Mouse (Mus musculus) forebrain, embryonic 12.5 days (tissue): ENCODE results near the gene Rpl7l1. TPM values are rescaled to one million over a fixed set of nuclear protein-coding genes. Genes with fewer than 3 reads are reported as not detected.

Experiments used
- ATAC-seq: fragments of 200-750 bp; cut with Nextera tagmentation; 2 replicates; pipeline ENCODE4 v1.8.0; 2017; ENCODE audit warnings: moderate TSS enrichment; ENCODE audit not compliant: low FRiP score
- H3K27ac ChIP-seq: fragments of 300-500 bp; sonication (generic); 2 replicates; pipeline ENCODE4 v1.5.1; 2016; ENCODE audit warnings: mild to moderate bottlenecking
- H3K27me3 ChIP-seq: fragments of 300-500 bp; sonication (generic); 2 replicates; pipeline ENCODE4 v1.6.1; 2016; ENCODE audit warnings: mild to moderate bottlenecking
- H3K36me3 ChIP-seq: fragments of 300-500 bp; sonication (generic); replicated peaks from 2 replicates; pipeline ENCODE4 v1.6.1; 2016; ENCODE audit warnings: mild to moderate bottlenecking
- H3K4me1 ChIP-seq: fragments of 300-500 bp; sonication (generic); 2 replicates; pipeline ENCODE4 v1.6.1; 2016
- H3K4me2 ChIP-seq: fragments of 300-500 bp; sonication (generic); 2 replicates; pipeline ENCODE4 v1.6.1; 2016; ENCODE audit warnings: mild to moderate bottlenecking, moderate library complexity
- H3K4me3 ChIP-seq: fragments of 300-500 bp; sonication (generic); replicated peaks from 2 replicates; pipeline ENCODE4 v1.5.1; 2016; ENCODE audit warnings: mild to moderate bottlenecking
- H3K9ac ChIP-seq: fragments of 300-500 bp; sonication (generic); 2 replicates; pipeline ENCODE4 v1.6.1; 2016; ENCODE audit warnings: mild to moderate bottlenecking
- H3K9me3 ChIP-seq: fragments of 300-500 bp; sonication (generic); 2 replicates; pipeline ENCODE4 v1.6.1; 2016
- WGBS: fragments of 180-500 bp; shearing (Covaris S2); methylation state at CpG from one replicate; pipeline ENCODE4 v1.1.7; 2016; 5-methylcytosine and 5-hydroxymethylcytosine counted together
- polyA plus RNA-seq: library from polyadenylated mRNA; unstranded; fragments of >200 nt; fragmentation: Nextera tagmentation; extraction: Ambion mirVana; gene quantifications from 2 replicates; pipeline ENCODE4 v1.2.1, GENCODE M21; 2016

The Rpl7l1 gene
- polyA plus RNA-seq, 1 experiment from 2014 or later: 154 TPM

DNA sequence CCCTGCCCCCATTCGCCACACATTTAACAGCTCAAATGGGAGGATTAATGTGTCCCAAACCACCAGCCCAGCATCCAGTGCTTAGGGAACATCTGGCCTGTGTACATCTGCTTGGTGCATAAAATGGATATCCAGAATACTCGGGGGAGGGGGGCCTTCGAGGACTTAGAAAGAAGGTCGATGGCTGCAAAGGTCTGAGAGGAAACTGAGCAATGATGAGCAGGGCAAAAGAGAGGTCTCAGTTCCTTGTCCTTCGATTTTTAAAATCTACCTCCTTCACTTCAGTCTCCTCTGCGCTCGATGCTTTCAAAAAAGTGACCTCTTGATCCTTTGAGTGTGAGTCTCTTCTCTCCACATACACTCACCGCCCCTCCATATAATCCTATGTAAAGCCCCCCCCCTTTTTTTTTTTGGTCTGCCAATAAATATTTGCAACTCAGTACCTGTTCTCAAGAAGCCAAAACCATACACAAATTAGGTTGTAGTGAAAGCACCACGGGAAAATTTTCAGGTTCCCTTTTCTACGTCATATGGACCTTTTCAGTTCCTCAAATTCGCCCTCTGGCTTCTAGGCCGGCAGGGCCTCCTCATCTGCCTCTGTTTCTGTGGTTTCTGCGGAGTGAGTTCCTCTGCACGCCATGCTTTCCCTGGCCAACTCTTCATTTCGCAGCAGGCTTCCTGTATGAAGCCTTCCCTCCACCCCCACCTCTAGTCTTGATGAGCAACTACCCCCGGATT is 31.2 kb downstream of the Rpl7l1 start:
- Histone ChIP-seq H3K27me3 (0 out of 2 replicates have a peak, but pooled peaks cover 6% of the 10 kb centered on the region), H3K9me3 (no peaks in the 10 kb centered on the region), H3K4me1 (peaks cover 20% of the 10 kb centered on the region), H3K27ac (peak overlapping the region; percentile 89), H3K4me2 (peak overlapping the region; percentile 75), H3K9ac (peak overlapping the region; percentile 71), H3K4me3 (peak overlapping the region; percentile 82), H3K36me3 (peaks cover 10% of the 10 kb centered on the region)
- no peak for ATAC-seq
- WGBS: 31% methylated on average over 16 of the region's 16 CpGs

DNA sequence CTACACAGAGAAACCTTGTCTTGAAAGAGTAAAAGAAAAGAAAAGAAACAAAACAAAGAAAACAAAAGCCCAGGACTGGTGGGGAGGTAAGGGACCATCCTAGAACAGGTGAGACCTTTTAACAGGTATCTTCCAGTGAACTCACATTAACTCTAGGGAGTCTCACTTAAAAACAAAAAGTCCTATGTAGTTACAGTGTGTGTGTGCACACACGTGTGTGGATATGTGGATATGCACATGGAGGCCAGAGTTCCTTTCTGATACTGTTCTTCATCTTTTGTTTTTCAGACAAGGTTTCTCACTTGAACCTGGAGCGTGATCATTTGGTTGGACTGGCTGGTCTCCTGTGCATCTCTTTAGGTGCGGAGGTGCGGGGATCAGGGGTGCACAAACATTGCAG is 31.9 kb downstream of the Rpl7l1 start:
- Histone ChIP-seq H3K9me3 (no peaks in the 10 kb centered on the region), H3K27me3 (0 out of 2 replicates have a peak, but pooled peaks cover 6% of the 10 kb centered on the region), H3K9ac (no peak overlapping the region), H3K27ac (no peak overlapping the region), H3K36me3 (peaks cover 17% of the 10 kb centered on the region), H3K4me3 (peak overlapping the region; percentile 82; the same call in 1 of the 2 replicates), H3K4me2 (peak overlapping the region; percentile 75), H3K4me1 (peaks cover 20% of the 10 kb centered on the region)
- WGBS: 91% methylated on average over 4 of the region's 4 CpGs
- ATAC-seq: no peak

DNA sequence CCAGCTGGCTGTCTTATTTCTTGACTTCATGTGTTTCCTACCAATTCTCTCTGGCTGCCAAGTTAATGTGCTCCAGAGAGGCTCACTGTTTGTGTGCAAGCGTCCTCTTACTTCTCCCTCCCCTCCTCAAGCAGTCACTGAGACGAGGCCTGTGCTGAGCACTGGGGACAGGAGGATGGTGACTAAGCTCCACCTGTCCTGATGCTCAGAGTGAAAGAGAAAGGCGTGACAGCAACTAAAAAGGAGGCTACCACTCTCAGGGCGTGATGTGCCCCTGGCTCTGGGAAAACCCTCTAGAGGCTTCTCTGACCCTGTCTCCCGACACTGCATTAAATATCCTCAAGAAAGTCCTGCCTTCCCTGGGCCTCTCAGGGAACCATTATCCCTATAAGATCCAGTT is 33.2 kb downstream of the Rpl7l1 start:
- Histone ChIP-seq H3K27me3 (0 out of 2 replicates have a peak, but pooled peaks cover 6% of the 10 kb centered on the region), H3K36me3 (peaks cover 21% of the 10 kb centered on the region), H3K4me1 (peaks cover 20% of the 10 kb centered on the region), H3K27ac (no peak overlapping the region), H3K9me3 (no peaks in the 10 kb centered on the region), H3K9ac (no peak overlapping the region), H3K4me3 (no peak overlapping the region), H3K4me2 (no peak overlapping the region)
- 92% methylated on average over 5 of the region's 5 CpGs for WGBS
- no peak for ATAC-seq

DNA sequence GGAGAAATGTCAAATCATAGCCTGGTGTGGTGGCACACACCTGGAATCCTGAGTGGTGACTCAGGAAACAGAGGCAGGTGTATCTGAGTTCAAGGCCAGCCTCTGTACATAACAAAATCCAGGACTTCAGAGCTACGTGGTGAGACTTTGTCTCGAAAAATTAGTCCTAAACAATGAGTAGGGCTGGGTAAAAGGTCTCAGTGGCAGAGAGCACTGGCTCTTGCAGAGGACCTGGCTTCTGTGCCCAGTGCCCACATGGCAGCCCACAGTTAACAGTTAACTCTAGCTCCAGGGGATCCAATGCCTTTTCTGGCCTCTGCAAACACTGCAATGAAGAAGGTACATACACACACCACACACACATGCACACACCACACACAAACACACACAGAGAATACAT is 34.7 kb downstream of the Rpl7l1 start:
- H3K27me3 ChIP-seq: no peaks in the 10 kb centered on the region
- H3K36me3 ChIP-seq: peaks cover 36% of the 10 kb centered on the region
- 93% methylated on average over 2 of the region's 2 CpGs for WGBS
- no peak for ATAC-seq
- H3K9me3 ChIP-seq: no peaks in the 10 kb centered on the region
- no peak overlapping the region for H3K27ac ChIP-seq
- H3K9ac ChIP-seq: no peak overlapping the region
- no peak overlapping the region for H3K4me3 ChIP-seq
- H3K4me1 ChIP-seq: peaks cover 20% of the 10 kb centered on the region
- H3K4me2 ChIP-seq: no peak overlapping the region

DNA sequence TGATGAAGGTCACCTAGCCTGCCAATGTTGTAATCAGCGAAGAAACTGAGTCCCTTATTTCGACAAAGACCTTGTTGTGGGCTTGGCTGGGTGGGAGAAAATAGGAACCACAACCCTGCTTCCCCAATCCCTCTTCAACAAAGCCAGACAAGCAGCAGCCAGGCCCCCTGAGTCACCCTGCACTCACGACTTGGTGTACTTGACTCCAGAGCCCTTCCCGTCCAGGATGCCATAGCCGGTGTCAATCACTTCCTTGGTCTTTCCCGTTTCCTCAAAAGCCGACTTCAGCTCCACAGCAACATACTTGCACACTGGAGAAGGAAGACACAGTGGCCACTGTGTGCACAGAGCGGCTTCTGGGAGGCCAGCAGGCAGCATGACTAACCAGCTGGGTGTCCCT is 35.2 kb downstream of the Rpl7l1 start:
- Histone ChIP-seq H3K4me1 (peaks cover 15% of the 10 kb centered on the region), H3K4me3 (no peak overlapping the region), H3K9me3 (no peaks in the 10 kb centered on the region), H3K36me3 (peaks cover 42% of the 10 kb centered on the region), H3K9ac (no peak overlapping the region), H3K27me3 (no peaks in the 10 kb centered on the region), H3K27ac (no peak overlapping the region), H3K4me2 (no peak overlapping the region)
- no peak for ATAC-seq
- 89% methylated on average over 8 of the region's 8 CpGs for WGBS

DNA sequence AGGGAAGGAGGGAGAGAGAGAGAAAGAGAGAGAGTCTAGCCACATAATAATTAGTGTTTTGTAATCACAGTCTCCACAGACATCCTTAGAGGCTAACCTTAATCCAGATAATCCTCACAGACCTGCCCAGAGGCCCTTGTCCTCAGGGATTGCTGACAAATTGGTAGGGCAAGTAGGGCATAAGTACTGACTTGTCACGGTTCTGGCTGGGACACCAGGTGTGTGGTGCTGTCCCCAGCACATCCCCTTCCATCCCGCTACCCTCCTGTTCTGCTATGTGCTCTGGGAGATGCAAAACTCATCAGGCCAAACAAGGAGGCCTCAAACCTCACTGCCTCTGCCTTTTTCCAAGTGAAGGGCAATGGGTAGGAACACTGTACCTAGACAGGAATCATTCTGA is 37.0 kb downstream of the Rpl7l1 start:
- Histone ChIP-seq H3K27ac (no peak overlapping the region), H3K4me1 (0 out of 2 replicates have a peak, but pooled peaks cover 4% of the 10 kb centered on the region), H3K36me3 (peaks cover 53% of the 10 kb centered on the region), H3K4me2 (no peak overlapping the region), H3K4me3 (no peak overlapping the region), H3K27me3 (no peaks in the 10 kb centered on the region), H3K9ac (no peak overlapping the region), H3K9me3 (no peaks in the 10 kb centered on the region)
- WGBS: 80% methylated on average over 2 of the region's 2 CpGs
- ATAC-seq: no peak

DNA sequence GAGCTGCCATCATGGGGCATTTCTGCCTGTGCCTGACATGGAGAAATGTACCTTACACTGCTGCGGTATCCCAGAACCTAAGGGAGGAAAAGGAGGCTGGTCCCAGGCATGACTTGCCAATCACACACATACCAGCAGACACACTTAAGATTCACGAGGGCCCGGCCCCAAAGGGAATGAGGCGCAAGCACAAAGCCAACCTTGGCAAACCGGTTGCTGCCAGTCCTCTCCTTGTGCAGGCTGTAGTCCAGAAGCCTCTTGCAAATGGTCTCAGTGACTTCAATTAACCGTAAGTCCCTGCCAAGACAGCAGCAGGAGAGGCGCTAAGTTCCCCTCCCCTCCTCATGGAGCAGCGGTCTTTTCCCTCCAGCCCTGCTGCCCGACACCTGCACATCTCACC is 39.5 kb downstream of the Rpl7l1 start:
- H3K4me3 ChIP-seq: no peak overlapping the region
- peaks cover 61% of the 10 kb centered on the region for H3K36me3 ChIP-seq
- ATAC-seq: no peak
- H3K9ac ChIP-seq: no peak overlapping the region
- H3K4me1 ChIP-seq: no peaks in the 10 kb centered on the region
- no peak overlapping the region for H3K27ac ChIP-seq
- no peaks in the 10 kb centered on the region for H3K9me3 ChIP-seq
- WGBS: 88% methylated on average over 9 of the region's 9 CpGs
- H3K27me3 ChIP-seq: no peaks in the 10 kb centered on the region
- no peak overlapping the region for H3K4me2 ChIP-seq

DNA sequence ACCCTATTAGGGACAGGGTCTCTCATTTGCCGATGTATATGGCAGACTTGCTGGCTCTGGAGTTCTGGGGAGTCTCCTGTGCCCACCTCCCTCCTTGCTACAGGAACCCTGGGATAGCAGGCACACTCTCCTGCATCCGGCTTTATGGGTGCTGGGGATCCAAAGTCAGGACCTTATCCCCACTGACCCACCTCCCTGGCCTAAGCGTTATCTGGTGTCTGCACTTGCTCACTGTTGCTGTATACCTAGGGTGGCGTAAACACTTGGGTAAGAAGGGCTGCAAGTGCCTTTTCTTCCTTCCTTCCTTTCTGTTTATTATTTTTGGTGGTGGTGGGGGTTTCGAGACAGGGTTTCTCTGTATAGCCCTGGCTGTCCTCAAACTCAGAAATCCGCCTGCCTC is 41.2 kb downstream of the Rpl7l1 start:
- Histone ChIP-seq H3K36me3 (peaks cover 55% of the 10 kb centered on the region), H3K4me3 (no peak overlapping the region), H3K27ac (no peak overlapping the region), H3K27me3 (no peaks in the 10 kb centered on the region), H3K4me1 (no peaks in the 10 kb centered on the region), H3K9ac (no peak overlapping the region), H3K4me2 (no peak overlapping the region), H3K9me3 (no peaks in the 10 kb centered on the region)
- ATAC-seq: no peak
- WGBS: 94% methylated on average over 6 of the region's 6 CpGs

DNA sequence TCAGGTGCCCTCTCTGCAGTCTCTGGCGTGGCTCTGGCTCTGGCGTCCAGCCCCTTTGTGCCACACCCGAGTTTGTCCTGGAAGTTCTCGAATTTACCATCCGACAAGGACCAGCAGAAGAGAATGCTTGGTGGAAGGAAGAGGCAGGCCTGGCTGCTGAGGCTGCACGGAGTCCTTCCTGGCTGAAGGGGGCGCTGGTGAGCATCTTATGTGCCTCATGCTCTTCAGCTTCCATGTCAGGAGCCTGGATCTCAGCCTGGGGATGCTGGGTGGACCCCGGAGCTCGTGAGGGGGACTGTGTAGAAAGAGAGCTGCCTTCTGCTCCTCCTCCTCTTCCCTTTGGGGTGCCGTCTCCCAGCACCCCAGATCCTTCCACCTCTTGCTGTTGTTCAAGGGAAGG is 46.3 kb downstream of the Rpl7l1 start:
- 60% methylated on average over 10 of the region's 10 CpGs for WGBS
- H3K36me3 ChIP-seq: peaks cover 36% of the 10 kb centered on the region
- H3K27ac ChIP-seq: no peak overlapping the region

DNA sequence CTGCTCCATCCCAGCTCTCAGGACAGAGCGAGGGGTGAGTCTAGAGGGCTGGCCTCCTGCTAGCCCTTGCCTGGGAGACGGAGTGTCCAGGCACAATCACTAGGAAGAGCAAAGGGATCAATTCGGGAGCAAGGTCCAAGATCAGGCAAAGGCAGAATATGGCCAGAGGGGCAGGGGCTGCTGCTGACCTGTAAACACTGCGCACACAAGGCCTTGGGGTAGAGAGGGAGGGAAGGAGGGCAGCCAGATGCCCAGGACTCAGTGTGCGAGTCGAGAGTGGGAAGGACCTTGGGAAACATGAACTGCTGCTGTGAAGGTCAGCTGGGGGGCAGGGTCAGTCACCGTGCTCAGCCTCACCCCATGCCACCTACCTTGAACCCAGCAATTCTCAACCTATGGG is 47.2 kb downstream of the Rpl7l1 start:
- Histone ChIP-seq H3K4me2 (no peak overlapping the region), H3K27me3 (no peaks in the 10 kb centered on the region), H3K27ac (no peak overlapping the region), H3K36me3 (peaks cover 34% of the 10 kb centered on the region), H3K9ac (no peak overlapping the region), H3K4me3 (no peak overlapping the region), H3K9me3 (no peaks in the 10 kb centered on the region), H3K4me1 (no peaks in the 10 kb centered on the region)
- WGBS: 87% methylated on average over 7 of the region's 7 CpGs
- ATAC-seq: no peak

More for the DNA sequence above, 46.3 kb downstream of the Rpl7l1 start:
- H3K9ac ChIP-seq: no peak overlapping the region
- H3K4me3 ChIP-seq: no peak overlapping the region
- no peak overlapping the region for H3K4me2 ChIP-seq
- H3K4me1 ChIP-seq: no peaks in the 10 kb centered on the region
- no peak for ATAC-seq
- no peaks in the 10 kb centered on the region for H3K27me3 ChIP-seq
- no peaks in the 10 kb centered on the region for H3K9me3 ChIP-seq

DNA sequence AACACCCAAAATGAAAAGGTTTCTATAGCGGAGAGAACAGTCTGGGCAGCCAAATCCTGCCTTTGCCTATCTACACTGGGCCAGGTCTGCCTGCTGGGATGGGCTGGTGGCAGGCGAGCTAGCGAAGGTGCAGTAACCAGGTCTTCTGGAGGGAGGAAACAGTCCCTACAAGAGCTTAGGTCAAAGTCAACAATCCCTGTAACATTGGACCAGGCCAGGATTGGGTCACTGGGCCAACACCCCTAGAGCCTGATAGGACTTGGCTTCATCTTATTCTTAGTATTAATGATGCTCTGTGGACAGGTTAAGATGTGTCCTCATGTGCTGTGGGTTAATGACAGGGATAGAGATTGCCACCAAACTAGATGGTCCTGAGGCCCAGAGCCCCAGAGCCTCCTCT is 48.4 kb downstream of the Rpl7l1 start:
- Histone ChIP-seq H3K27me3 (peaks cover 8% of the 10 kb centered on the region), H3K27ac (no peak overlapping the region), H3K4me1 (no peaks in the 10 kb centered on the region), H3K36me3 (peaks cover 34% of the 10 kb centered on the region), H3K4me3 (no peak overlapping the region), H3K9me3 (no peaks in the 10 kb centered on the region), H3K9ac (no peak overlapping the region), H3K4me2 (no peak overlapping the region)
- ATAC-seq: no peak
- WGBS: 90% methylated on average over 3 of the region's 3 CpGs

DNA sequence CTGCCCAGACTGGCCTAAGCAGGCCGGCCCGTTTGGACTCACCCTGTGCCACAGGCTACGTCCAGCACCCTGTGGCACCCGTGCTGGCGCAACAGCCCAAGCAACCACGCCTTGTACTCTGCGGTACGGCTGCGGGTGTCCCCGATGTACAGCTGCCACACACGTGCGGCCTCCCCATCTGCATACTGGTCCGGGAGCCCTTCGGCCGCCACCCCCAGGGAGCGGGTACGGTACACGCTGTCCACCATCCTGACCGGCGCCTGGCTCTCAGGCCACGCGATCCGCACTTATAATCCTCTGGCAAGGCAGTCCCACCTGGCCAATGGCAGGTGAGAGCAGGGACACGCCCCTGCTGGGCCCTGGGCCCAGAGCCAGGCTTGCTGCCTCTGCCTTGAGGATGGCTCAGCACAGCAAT is 53.6 kb downstream of the Rpl7l1 start, which contains the start of gene Gnmt:
Gene Gnmt (minus strand): TSS at position 265 of the 415 bp plus-strand sequence.
- no peak within 1 kb of the TSS for H3K4me3 ChIP-seq
- H3K4me1 ChIP-seq: no peaks in the 10 kb centered on the region
- peaks cover 21% of the 10 kb centered on the region for H3K27me3 ChIP-seq
- WGBS: 19% methylated on average over 23 of the region's 24 CpGs
- H3K9ac ChIP-seq: no peak within 1 kb of the TSS
- peak within 1 kb of the TSS; percentile 11; the same call in 1 of the 2 replicates for H3K4me2 ChIP-seq
- peaks cover 9% of the 10 kb centered on the region for H3K36me3 ChIP-seq
- ATAC-seq: no peak
- H3K27ac ChIP-seq: no peak within 1 kb of the TSS
- no peaks in the 10 kb centered on the region for H3K9me3 ChIP-seq

DNA sequence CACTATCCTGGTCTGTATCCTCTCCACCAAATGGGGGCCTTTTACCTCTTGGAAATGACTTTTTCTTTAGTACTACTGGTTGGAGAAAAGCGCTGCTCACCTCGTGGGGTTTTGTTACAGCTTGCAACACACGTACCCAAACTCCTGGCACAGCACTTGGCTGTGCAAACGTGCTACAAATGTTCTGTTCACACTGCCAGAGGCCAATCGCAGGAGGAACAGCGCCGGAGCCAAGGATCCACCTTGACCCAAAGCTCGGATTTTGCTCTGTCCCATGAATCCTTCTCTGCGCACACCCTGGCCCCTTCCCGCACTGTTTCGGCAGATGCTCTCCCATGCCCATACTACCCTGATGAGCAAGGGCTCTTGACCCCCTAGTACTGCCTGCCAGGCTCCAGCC is 54.0 kb downstream of the Rpl7l1 start:
- 52% methylated on average over 11 of the region's 11 CpGs for WGBS
- Histone ChIP-seq H3K9ac (no peak overlapping the region), H3K9me3 (no peaks in the 10 kb centered on the region), H3K4me3 (no peak overlapping the region), H3K4me2 (no peak overlapping the region), H3K4me1 (no peaks in the 10 kb centered on the region), H3K27me3 (peaks cover 21% of the 10 kb centered on the region), H3K36me3 (peaks cover 9% of the 10 kb centered on the region), H3K27ac (no peak overlapping the region)
- ATAC-seq: no peak
